Mouse (Mus musculus): ENCODE measurements at regions not wholly inside any gene's neighbourhood (a gene's known extent, or its start where the extent isn't known, plus 50 kb on each side); places are given as distances from the start of the nearest gene placed in this dataset.

DNA sequence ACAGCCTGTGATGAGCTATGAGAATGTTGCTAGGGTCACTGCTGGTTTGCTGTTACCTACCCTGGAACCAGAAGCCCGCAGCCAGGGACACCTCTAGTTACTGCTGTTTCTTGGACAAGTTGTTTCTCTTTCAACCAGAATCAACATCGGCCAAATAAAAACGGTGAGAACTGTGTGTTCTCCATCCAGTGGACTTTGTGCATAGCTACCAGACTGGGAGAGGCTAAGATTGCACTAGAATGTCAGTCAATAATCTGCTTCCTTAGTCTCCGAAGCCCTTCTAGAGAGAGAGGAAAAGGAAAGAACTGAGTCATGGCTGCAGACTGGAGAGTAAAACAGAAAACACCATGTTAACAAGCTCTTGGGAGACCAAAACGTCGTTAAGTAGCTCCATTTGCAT is 141.6 kb downstream of the Mycn start:
- TF ChIP-seq CTCF (IDR thresholded peaks at IDR 0.05; ENCODE audit: borderline replicate concordance, insufficient read depth, low read depth, low read length), result no peak
- TF ChIP-seq POLR2A (IDR thresholded peaks at IDR 0.05; ENCODE audit: borderline replicate concordance, insufficient read depth, low read length), result no peak

All from cerebellum, adult 2 months (tissue).